Comparison of ENCODE assay signal across 19 mouse cellular contexts in the genomic region with DNA sequence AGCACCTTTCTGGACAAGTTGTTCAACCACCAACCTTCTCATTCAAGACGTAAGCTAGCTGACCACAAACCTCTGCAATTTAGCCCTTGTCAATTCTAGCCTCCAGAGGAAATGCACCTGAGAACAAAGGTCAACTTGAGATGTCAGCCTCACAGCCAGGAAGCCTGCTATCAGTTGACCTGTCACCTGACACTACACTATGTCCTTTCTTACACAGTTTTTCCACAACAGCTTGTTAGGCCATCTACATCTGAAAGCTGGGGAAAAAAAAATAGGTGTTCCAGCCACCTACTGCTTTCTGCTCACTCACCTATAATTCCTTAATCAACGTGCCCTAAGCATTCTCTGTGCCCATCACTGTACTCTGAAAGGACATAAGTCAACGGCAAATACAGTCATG. TPM values are rescaled to one million over a fixed set of nuclear protein-coding genes. Genes with fewer than 3 reads are reported as not detected.
"Had no signal": no experiment of that assay in that cellular context is flagged by ENCODE, and none has a peak within 500 bp of the region (broad histone marks: within the 10 kb centered on the region; RNA-seq: fewer than 3 reads in every experiment).

No protein-coding gene starts in this region.

- H3K27ac ChIP-seq: intestine, embryonic 15.5 days; kidney, embryonic 15.5 days; left cerebral cortex, adult 2 months; liver, embryonic 14.5 days; midbrain, embryonic 12.5 days; neural tube, embryonic 13.5 days; stomach, embryonic 15.5 days had no signal

- H3K27me3 ChIP-seq: intestine, embryonic 15.5 days; kidney, embryonic 15.5 days; midbrain, embryonic 12.5 days; neural tube, embryonic 13.5 days; stomach, embryonic 15.5 days had no signal

- ATAC-seq: intestine, embryonic 15.5 days; midbrain, embryonic 16.5 days had no signal

- DNase-seq: kidney, adult 8-10 months; kidney, postnatal 10 days; kidney, postnatal 36 days; layer of hippocampus, postnatal 36 days; retina, postnatal 1 day; right cerebral cortex, postnatal 25 days; spleen, adult 18-20 months; thymus, postnatal 25 days had no signal

- H3K4me3 ChIP-seq: intestine, embryonic 15.5 days; kidney, embryonic 15.5 days; left cerebral cortex, adult 2 months; midbrain, embryonic 12.5 days; myocyte; neural tube, embryonic 13.5 days; stomach, embryonic 15.5 days had no signal

- H3K9ac ChIP-seq: intestine, embryonic 15.5 days; kidney, embryonic 15.5 days; liver, embryonic 14.5 days; midbrain, embryonic 12.5 days; neural tube, embryonic 13.5 days; stomach, embryonic 15.5 days had no signal

- H3K4me2 ChIP-seq: intestine, embryonic 15.5 days; kidney, embryonic 15.5 days; midbrain, embryonic 12.5 days; neural tube, embryonic 13.5 days; stomach, embryonic 15.5 days had no signal

- H3K9me3 ChIP-seq: intestine, embryonic 15.5 days; kidney, embryonic 15.5 days; midbrain, embryonic 12.5 days; neural tube, embryonic 13.5 days; stomach, embryonic 15.5 days had no signal

- H3K36me3 ChIP-seq: intestine, embryonic 15.5 days; midbrain, embryonic 12.5 days; neural tube, embryonic 13.5 days had no signal

RNA-seq across cellular contexts. Expression of a gene that starts 23.6 kb away (rescaled TPM):
- polyA plus RNA-seq: intestine, embryonic 15.5 days; limb, embryonic 14.5 days; midbrain, embryonic 12.5 days; myocyte; neural tube, embryonic 13.5 days; stomach, embryonic 15.5 days; urinary bladder, adult 2 months had no signal
